Mouse (Mus musculus) heart, adult 2 months (tissue): ENCODE measurements around the gene Sh3gl2.

Experiments
- CTCF ChIP-seq: fragments of 200-600 bp; IDR thresholded peaks from 2 replicates; pipeline ENCODE4 v1.8.1; 2022; ENCODE audit warnings: antibody characterized with exemption, mild to moderate bottlenecking, moderate library complexity
- EP300 ChIP-seq: fragments of 200-500 bp; IDR thresholded peaks from 2 replicates; pipeline ENCODE4 v1.6.1; 2011; ENCODE audit warnings: low read depth, low read length, control low read depth; ENCODE audit not compliant: insufficient read depth
- POLR2A ChIP-seq: fragments of 200-500 bp; IDR thresholded peaks from 2 replicates; pipeline ENCODE4 v1.6.1; 2011; ENCODE audit warnings: mild to moderate bottlenecking, low read depth, low read length, control low read depth; ENCODE audit not compliant: insufficient read depth

GRCm38 (mm10) chr4:85228589-85228948 is 23.6 kb downstream of the Sh3gl2 start:
- TF ChIP-seq POLR2A (no peak), CTCF (no peak), EP300 (no peak)
